Mouse (Mus musculus) skeletal muscle tissue, adult 2 months (tissue): ENCODE data around the gene Mlip.
"Not testable (repeated sequence)": the region's sequence is repeated elsewhere in the genome, so short reads cannot be mapped to it uniquely, and the experiment has no call there.

ENCODE experiments used
- DNase-seq: peaks from one replicate; pipeline ENCODE4 v3.0.0-alpha.2; 2012; ENCODE audit warnings: low read depth, low spot score

The Mlip gene

DNA sequence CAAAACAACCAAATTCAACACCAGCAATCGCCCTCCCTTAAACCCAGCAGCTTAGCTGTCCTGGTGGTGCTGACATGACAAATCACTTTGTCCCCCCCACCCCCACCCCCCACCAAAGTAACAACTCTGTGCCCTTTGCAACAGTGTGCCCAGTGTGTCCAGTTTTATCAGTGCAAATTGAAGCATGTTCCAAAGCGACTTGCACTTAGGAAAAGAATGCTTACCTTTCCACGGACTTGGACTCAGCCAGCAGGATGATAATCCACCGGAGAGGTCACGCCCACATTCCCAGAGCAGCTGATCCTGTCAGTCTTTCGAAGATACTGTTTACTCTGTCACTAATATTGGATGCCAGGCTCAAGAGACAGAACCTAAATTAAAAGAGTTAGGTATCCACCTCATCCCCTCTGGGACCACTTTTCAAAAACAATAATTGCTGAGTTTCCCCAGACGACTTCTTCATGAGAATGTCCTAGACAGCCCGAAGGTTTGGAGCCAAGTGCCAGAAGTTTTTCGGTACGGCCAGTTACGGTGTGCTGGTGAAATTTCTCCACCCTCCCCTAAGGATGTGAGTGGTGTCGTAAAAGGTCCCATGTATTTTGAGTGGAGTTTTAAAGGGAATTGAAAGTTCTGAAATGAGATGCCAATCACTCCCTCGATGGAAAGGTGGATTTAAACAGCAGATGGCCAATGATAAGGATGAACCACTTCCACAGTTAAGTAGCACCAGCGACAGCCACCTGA is at the start of gene Mlip:
Mlip (minus strand) TSS at position 538 of the 744 bp plus-strand sequence.
- peak; percentile 57 for DNase-seq

DNA sequence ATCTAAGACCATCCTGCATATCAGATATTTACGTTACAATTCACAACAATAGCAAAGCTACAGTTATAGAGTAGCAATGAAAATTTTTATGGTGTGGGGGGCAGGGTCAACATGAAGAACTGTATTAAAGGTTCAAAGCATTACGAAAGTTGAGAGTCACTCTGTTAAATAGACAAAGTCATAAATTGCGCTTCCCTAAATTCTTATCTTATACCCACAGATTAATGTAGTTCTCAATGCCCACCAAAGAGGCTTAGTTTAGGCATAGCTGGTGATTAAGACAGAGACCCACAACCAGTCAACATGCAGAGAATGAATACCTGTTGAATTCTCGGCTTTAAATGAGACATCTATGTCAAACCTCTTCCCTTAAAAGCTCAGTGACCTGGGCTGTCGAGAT is 47.0 kb upstream of the Mlip start:
- no peak for DNase-seq

DNA sequence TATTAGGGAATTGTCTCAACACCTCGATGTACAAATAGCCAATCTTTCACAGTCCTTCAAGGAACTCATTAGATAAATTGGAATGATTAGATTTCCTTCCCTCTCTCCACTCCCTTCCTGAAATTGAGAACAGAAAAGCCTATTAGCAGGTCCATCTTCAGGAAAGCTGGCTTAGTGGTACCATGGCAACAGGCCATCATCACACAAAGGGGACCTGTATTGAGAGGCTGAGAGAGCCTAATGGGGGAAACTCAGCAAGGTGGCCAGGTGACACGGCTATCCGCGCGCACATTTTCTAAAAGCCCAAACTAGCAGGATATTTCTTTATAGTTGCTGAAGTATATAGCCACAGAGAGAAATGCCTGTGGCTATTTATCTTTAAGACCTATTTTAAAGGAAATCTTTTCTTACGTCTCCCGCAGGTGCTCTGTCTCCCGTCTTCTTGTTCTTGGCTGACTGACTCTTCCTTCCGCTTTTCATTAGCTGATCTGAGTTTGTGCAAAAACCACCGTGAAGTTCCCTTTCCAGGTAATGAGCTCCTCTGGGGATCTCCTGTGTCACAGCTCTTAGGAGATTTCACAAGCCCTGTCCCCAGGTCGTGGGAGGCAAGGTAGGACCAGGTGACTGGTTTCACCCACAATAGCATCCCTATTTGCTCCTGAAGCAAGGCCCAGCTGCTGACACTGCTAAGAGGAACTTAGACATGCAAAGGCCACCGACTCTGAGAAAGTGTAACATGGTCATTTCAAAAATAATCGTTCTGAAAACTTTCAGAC is 46.3 kb upstream of the Mlip start:
- no peak for DNase-seq

DNA sequence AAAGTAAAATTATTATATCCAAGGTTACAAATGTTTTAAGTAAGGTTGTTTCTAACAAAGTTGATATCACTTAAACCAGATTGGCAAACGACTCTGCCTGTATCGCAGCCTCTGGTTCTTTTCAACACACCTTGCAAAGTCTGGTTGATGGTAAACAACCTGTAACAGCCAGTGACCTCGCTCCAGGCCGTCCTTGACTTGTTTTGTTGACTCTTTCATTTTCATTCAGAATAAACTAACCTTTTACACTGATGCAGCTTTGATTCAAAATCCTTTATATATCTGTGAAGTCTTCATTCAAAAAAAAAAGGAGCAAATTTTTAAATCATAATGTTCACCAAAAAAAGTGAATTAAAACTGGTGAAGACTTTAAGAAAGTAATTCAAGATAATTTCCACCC is 44.3 kb upstream of the Mlip start:
- DNase-seq = no peak

DNA sequence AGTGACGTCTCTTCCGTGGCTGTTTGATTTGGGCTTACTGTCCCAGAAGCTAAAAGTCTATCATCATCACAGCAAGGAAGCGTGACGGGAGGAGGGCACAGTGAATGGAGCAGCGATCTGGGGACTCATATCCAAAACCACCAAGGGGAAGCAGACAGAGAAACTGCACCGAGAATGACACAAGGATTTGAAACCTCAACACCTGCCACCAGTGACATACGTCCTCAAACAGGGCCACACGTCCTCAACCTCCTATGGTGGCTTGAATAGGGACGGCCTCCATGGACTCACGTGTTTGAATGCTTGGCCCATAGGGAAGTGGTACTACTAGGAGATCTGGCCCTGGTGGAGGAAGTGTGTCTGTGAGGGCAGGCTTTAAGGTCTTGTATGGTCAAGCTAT is 38.5 kb upstream of the Mlip start:
- DNase-seq = no peak

DNA sequence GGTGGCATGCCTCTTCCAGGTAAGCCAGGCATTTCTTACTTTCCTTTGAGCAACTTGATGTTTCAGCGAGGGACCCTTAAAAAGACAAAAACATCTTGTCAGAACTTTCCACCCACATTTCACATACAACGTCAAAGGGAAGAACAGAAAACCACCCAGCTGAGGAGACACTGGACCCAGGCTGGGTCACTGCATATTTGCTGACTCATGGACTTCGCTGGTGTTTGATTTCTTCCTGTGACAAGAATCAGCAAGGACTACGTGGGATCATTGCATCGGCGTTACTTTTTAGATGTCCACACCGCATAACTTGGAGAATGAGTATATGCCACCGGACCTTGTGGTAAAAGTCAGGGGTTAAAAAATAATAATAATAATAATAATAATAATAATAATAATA is 36.2 kb upstream of the Mlip start:
- DNase-seq = no peak

DNA sequence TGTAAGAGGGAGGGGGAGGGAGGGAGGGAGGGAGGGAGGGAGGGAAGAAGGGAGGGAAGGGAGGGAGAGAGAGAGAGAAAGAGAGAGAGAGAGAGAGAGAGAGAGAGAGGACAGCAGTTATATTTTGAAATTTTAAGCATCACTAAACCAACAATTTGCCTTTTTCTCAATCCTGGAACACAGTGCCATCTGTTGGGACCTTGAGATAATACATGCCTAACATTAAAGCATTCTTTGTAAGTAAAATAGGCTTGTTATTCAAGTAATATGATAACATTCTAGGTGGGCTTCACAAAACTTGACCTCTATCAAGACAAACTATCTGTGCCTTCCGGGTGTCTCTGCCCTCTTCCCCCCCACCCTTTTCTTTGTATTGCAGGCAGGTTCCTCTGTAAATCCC is 34.0 kb upstream of the Mlip start:
- DNase-seq = no peak

DNA sequence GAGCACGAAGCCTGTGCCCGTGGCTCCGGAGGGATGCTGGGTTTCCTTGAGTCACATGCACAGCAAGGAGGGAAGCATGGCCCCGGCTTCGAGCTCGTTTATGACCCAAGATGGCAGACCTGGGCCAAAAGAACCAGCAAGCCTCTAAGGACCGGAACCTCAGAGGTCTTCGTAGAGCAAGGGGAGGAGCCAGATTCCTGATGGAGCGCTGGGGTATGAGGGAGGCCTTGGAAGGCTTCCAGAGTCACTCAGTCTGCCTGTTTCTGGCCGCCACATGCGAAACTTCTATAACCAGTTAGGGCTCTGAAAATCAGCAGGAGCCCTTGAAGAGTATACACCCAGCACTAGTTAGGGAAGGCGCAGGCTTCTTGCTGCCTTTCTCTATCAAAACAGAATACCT is 32.8 kb upstream of the Mlip start:
- no peak for DNase-seq

DNA sequence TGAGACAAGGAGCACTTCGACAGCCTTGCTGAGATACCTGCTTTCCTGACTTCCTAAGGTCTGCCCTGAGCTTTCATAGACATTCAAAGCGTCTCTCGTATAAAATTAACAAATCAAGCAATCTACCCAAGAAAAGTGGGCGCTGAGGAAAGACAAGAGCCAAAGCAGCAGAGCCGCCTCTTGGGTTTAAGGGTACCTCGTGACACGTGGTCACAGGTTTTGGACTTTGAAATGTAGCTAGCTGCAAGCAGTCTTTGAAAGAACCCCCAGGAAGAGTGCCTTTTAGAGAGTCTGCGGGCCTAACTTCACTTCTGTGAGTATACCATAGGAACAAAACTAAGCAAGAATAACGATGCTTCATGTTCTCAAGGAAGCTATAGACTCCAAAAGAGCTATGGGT is 31.9 kb upstream of the Mlip start:
- DNase-seq = no peak

DNA sequence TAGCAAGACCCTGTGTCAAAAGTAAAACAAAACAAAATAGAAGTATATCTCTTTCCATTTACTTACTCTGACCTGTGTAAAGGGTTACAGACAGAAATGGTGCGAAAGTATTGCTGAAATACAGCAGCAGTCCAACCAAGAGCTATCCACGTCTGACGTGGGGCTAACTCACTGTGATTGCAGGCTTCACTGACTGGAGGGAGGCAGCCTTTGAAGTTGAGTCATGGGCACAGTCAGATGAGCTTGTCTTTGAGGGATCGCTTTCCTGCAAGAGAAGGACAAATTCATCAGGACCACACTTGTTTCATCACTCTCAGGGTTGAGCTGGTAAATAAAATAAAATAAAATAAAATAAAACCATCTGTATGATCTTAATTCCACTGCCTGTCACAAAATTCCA is 31.2 kb upstream of the Mlip start:
- DNase-seq = no peak

DNA sequence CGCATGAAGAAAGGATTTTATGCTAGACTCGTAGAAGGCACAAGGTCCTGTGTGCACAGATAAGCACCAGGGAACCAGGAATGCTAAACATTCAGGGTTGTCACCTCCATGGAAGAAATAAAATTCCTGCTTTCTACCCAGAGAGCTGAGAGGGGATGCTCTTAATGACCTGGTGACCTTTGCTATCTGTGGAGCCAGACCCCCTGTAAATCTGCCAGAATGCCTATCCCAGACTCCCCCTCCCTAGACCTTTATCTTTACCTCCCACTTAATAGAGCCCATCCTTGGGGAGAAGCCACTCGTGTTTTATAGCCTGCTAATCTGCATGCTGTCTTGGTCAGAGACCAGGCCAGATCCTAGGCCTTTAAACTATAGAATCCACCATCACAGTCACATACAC is 29.7 kb upstream of the Mlip start:
- no peak for DNase-seq

DNA sequence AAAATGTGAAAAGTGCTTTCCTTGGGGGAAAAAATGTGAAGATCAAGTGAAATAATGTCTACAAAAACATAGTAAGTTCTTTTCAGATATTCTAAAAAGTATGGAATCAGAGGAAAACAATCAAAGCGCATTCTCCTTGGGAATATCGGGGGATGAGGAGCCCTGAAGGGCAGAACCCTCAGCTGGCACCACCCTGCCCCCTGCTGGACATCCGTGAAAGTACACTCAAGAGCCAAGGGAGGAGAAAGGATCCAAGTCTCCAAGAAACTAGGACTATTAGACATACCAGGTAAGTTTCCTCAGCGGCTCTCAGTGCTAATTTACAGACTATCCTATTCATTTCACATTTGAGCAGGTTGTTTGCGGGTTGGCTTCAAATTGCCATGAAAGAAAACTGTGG is 28.8 kb upstream of the Mlip start:
- peak; percentile 13 for DNase-seq

DNA sequence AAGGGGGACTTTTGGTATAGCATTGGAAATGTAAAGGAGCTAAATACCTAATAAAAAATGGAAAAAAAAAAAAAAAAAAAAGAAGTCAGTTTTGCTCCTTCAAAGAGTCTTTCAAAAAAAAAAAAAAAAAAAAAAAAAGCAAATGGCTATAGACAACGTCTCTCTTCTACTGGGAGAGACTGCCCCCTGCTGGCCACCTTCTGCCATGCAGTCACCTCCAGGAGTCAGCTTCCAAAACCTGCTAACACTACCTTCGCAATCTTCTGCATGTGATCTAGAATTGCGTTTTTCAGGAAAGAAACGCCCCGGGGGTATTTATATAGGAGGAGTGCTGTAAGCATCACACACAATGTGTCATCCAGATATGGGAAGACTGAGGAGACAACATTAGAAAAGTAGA is 26.9 kb upstream of the Mlip start:
- DNase-seq = peak; percentile 39

DNA sequence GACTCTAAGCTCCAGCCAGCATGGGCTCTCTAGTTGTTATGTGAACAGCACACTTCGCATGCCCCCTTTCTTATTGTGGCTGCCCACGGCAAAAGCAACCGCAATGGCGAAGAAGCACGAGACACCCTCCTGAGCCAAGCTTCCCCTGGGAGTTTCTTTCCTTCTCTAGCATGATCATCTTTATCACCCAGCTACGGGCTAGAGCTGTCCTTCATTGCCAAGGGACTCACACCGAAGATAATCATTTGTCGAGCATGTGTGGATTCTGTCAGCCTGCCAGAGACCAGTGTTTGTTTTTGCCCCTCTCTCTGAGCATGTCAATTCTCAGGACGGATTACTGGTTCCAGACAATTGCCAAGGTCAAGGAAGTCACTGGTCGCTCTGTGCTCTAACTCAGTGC is 24.9 kb upstream of the Mlip start:
- DNase-seq = no peak

DNA sequence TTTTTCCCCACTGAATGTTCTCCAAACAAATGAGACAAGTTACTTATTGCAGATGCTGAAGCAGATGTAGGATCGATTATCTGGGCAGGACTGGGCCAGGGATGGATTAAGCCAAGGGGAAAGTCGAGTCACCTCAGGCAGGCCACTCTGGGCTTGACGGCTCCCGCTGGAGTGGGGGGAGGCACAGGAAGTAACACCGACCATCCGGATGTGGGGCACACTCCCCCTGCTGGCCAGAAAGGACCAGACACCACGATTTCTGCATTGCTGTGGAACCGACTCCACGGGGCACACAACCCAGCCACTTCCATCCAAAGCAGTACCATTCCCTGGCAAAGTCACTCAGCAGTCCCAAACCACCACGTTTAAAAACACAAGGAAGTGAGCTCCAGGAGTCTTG is 24.3 kb upstream of the Mlip start:
- peak; percentile 28 for DNase-seq

DNA sequence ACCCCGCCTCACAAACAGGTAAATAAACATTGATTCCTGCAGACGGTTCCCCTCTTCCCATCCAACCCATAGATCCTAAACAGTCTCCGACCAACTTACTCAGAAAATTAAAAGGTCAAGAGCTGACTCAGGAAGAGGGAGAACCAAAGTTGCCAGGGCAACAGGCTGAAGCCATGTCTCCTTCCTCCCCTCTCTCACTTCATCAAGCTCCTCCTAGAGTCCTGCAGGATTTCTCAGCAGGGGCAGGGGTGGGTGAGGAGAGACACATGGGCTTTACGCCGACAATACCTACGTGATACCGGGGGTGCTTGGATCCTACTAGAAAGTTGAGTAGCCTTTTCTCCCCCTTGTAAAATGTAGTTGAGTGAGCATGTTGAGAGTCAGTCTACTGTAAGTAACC is 23.8 kb upstream of the Mlip start:
- no peak for DNase-seq

DNA sequence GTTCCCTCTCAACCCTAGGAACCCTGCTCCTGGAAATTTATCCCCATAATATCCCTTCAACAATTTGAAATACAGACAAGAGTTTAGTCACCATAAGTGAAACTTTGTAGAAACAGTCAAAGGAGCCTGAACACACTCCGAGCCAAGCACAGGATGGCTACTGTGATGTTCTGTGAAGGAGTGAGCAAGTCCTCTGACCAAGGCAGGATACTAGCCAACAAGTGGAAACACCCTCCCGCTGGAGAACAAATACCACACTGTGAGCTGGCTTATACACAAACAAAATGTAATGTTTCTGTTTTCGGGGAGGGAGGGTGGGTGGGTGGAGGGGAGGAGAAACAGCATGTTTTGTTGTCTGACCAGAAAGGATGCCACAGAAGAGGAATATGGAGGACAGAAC is 17.9 kb upstream of the Mlip start:
- DNase-seq = no peak

DNA sequence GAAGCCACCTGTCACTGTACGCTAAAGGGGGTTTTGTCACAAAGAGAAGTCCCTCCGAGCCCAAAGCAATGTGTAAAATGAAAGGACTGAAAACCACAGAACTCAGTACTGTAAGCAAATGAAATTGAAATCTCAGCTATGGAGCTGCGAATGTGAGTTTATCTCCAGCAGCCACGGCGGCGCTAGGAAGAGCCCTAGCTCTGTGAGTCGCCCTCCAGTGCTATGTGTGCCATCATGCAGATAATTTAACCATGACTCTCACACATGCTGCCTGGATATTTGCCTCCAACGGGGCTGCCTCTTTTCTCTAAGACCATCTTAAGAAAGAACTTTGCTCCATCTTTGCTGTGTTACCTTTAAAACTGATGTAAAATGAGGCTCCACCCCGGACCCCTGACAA is 16.5 kb upstream of the Mlip start:
- no peak for DNase-seq

DNA sequence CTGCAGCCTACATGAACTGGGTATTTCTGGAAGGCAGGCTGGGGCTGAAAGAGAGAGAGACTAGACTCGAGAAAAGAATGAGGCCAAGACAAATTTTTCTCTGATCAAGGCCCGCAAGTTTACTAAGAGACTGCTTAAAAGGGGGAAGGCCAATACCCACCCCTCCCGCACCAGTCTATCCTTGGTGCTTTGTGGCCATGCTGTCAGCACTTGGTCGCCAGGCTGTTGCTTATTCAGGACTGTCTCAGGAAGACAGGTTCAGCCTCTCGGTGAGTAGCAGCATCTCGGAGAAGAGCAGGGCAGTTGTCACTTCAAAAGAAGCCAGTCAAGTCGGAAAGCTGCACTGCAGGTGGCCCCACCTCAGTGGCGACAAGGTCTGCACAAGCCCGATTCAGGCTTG is 11.9 kb upstream of the Mlip start:
- DNase-seq = not testable (repeated sequence)

DNA sequence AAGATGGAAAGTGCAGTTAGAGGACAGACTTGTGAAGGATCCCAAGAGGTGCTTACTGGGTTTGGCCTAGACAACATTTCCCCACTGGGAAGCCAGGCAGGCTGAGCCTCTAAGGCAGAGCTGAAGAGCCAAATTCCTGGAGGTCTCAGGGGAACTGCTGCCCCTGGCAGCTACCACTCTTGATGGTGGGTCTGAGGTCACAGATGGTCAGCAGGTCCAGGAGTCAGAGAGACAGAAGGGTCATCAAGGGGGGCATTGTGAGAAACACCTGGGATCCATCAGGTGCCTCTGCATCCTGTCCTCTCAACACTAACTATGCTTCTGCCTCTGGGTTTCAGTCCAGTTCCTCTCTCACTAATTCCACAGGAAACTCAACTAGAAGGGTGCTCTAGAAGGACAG is 10.1 kb upstream of the Mlip start:
- DNase-seq = no peak

DNA sequence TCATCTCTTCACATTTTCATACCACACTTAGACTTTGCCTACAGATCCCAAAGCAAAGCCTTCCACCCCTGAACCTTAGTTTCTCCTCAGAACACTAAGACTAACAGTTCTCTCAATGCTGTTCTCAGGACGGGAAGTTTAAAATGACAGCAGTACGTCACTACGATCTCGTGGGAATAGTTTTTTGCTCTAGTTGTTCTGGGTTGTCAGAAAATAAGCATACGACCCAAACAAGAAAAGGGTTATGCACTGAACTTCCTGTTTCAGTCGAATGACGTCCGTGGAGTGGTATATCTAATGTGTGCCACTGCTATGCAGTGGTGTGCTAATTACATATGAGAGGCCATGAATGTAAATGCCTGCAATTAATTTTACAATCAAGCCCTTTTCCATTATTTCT is 7.9 kb upstream of the Mlip start:
- no peak for DNase-seq

DNA sequence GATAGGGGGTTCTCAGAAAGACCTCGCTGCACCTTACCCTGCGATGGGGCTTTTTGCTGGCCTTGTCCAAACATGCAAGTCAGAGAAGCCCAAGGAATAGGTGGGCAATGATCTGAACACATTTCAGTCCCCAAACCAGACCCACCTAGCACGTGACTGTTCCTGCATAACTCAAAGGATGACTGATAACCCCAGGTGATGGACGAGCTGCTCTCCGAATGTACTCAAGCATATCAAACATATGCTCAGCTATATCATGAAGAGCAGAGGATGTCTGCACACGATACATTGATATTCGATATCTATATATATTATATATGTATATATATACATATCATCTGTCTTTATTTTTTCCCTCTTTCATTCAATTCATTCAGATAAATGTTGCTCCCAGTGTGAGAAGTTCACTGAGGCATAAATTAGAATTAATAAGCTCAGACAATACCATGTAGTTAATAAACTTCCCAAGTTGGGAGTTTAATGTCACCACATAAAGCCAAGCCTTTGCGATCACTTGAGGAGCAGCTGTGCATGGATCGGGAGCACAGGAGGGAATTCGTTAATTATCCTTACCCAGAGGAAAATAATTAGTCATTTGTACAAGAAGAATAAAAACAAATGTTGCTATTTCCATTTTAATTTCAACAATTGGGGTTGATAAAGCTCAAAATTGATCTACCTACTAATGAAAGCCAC is 6.7 kb upstream of the Mlip start:
- DNase-seq = no peak

DNA sequence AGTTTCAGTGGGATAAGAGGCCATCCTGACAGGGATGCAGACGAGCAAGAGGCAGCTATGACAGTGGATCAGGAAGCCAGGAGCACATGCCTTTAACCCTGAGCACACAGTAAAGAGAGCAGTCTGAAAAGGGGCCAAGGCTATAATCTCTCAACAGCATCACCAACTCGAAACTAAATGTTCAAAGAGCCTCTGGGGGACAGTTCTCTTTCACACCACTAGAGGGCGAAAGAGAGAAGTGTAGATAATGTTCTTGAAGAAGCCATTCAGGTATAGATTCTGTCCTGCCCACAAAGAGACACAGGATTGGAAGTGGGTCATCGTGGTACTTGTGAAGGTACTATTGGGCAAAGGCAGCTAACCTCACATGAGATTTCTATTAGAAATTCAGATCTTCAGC is 1.2 kb upstream of the Mlip start:
- DNase-seq = no peak
